Mouse (Mus musculus) skeletal muscle tissue, adult 2 months (tissue): Measurements from ENCODE around the gene Slc17a7.

ENCODE experiments used
- DNase-seq: peaks from one replicate; pipeline ENCODE4 v3.0.0-alpha.2; 2012; ENCODE audit warnings: low read depth, low spot score

The Slc17a7 gene

GRCm38 (mm10) chr7:45175398-45175797 is 11.6 kb downstream of the Slc17a7 start:
- no peak for DNase-seq

GRCm38 (mm10) chr7:45175929-45176328 is 12.2 kb downstream of the Slc17a7 start:
- no peak for DNase-seq

DNA sequence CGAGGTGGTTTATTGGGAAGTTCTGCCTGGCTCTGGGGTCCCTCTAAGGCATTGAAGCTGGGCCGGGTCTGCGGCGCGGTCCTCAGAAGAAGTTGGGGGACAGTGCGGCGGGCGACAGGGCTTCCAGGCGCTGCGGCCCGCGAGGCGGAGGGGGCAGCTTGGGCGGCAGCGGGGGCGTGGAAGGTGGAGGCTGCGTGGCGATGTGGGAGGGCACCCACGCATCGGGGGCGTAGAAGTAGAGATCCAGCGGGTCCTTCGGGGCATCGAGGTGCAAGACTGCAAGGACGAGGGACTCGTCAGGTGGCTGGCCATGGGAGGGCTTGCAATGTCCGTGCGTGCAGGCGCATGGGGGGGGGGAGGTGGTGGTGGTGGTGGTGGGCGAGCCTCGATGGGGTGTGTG is 12.6 kb downstream of the Slc17a7 start:
- DNase-seq: no peak

- no peak for DNase-seq
These were observed 14.8 kb downstream of the Slc17a7 start for GRCm38 (mm10) chr7:45178550-45178949.

- no peak for DNase-seq
These were observed 15.7 kb downstream of the Slc17a7 start, which contains the start of gene Gfy for GRCm38 (mm10) chr7:45179469-45179868. TSS of gene Gfy (minus strand) at chr7:45179569.

- DNase-seq: no peak
These were observed 17.2 kb downstream of the Slc17a7 start, which contains the start of gene Pth2 for GRCm38 (mm10) chr7:45180896-45181477. TSS of gene Pth2 (plus strand) at chr7:45180995.

DNA sequence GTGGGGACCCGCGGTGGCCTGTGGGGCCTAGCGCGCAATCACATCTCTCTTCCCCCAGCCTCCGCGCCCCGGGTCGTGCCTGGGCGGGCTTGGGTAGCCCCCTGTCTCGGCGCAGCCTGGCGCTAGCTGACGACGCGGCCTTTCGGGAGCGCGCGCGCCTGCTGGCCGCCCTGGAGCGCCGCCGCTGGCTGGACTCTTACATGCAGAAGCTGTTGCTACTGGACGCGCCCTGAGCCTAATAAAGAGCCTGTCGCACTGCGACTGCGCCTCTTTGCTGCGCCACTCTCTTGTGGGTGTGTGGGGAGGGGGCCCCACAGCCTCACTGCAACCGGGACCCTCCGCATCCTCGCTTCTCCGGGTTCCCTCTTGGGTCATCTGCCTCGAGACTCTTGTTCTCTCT is 17.8 kb downstream of the Slc17a7 start:
- DNase-seq: no peak

- DNase-seq: peak; percentile 89
These were observed 18.5 kb downstream of the Slc17a7 start for GRCm38 (mm10) chr7:45182199-45182601.

- DNase-seq: peak; percentile 36
These were observed 18.9 kb downstream of the Slc17a7 start for GRCm38 (mm10) chr7:45182606-45183005.

DNA sequence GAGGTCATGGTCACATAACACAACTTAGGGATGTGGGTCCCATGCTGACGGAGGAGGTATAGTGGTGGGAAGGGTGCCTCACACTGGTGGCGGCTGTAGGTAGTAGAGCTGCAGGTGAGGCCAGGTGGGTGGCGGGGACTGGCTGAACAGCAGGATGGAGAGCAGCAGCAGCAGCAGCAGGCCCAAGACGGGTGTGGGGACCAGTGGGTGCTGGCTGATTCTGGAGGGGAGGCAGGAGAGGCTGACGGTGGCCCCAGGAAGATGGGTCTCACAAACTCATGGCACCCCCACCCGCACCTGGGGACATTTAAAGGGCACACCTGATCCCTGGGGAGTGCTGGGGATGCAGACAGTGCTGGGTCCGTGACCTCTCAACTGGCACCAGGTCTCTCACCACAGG is 19.9 kb downstream of the Slc17a7 start:
- DNase-seq: no peak

GRCm38 (mm10) chr7:45185921-45186320 is 22.2 kb downstream of the Slc17a7 start:
- no peak for DNase-seq

- DNase-seq: no peak
These were observed 25.9 kb downstream of the Slc17a7 start for GRCm38 (mm10) chr7:45189600-45189999.

GRCm38 (mm10) chr7:45190186-45190585 is 26.4 kb downstream of the Slc17a7 start:
- no peak for DNase-seq

DNA sequence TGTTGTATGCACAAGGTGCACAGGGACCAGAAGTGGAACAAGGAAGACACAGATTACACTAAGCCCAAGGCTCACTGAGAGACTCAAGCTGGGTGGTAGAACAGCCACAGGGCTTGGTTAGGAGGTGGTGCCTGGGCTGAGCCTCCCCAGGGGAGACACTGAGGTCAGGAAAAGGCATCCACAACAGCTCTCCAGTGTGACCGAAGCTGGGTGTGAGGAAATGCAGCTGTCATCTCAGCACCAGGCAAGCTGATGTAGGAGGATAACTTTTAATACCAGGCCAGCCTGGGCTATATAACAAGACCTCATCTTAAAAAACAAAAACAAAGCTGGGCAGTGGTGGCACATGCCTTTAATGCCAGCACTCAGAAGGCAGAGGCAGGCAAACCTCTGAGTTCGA is 27.4 kb downstream of the Slc17a7 start:
- no peak for DNase-seq

DNA sequence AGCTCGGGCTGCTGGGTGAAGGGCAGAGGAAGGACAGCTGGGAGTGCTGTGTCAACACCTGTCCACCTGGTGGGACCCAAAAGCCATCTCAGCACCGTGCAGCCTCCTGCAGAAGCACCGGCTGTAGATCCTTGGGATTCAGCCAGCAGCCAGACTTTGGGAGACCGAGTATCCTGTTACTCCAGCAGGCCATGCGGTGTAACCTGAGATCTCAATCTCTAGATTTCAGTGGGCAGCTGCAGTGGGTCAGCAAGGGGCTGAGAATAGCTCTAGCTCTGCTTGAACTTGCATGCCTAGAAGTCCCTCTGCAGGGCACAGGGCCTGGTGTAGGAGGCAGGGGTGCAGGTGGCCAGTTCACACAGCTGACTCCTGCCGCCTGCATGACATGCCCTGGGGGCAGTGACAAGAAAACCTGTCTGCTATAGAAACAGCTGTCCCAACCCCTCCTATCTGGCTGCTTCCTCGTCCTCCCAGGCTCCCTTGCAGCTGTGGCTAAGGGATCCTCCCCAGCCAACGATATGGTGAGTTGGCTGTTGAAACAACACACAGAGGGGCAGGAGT is 28.1 kb downstream of the Slc17a7 start:
- DNase-seq: peak; percentile 93

GRCm38 (mm10) chr7:45192585-45193310 is 29.0 kb downstream of the Slc17a7 start:
- no peak for DNase-seq

DNA sequence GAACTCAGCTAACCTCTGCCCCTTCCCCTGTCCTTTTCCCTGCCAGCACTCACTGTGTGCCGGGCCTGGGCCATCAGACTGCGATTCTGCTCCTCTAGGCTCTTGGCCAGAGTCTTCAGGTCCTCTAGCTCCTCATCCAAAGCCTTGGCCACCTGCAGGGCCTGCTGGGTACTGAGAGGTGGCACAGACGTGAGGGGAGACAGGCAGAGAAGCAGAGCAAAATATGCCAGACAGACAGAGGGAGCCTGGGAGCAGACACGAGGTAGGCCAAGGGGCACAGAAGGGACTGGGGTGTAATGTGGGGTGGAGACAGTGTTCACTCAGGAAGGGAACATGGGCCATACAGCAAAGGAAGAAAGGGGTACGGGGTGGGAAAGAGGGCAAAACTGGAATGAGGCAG is 29.7 kb downstream of the Slc17a7 start:
- no peak for DNase-seq

- DNase-seq: no peak
These were observed 30.4 kb downstream of the Slc17a7 start for GRCm38 (mm10) chr7:45193871-45194785.

- peak; percentile 67 for DNase-seq
These were observed 31.8 kb downstream of the Slc17a7 start for GRCm38 (mm10) chr7:45195341-45196175.

- no peak for DNase-seq
These were observed 32.4 kb downstream of the Slc17a7 start for GRCm38 (mm10) chr7:45196176-45196535.

- no peak for DNase-seq
These were observed 33.2 kb downstream of the Slc17a7 start for GRCm38 (mm10) chr7:45196994-45197393.
